Mouse (Mus musculus) adrenal gland, adult 18-20 months (tissue): ENCODE data around the gene Ptpn18. TPM values are rescaled to one million over a fixed set of nuclear protein-coding genes. Genes with fewer than 3 reads are reported as not detected.

Experiments
- DNase-seq, 2 experiments: peaks; one replicate each; pipeline ENCODE4 v3.0.0; 2021 to 2022; ENCODE audit warnings: low spot score in 2 of 2
- total RNA-seq, 2 experiments: library from RNA; stranded (reverse); gene quantifications; 1 replicate in 1 of 2; 2 replicates in 1 of 2; pipeline ENCODE4 v1.2.3; 2021

Ptpn18 gene
- total RNA-seq, 2 experiments from 2014 or later: 3.1 to 8.9 TPM

- no peak for DNase-seq
Measured at GRCm38 (mm10) chr1:34464310-34464817, 4.8 kb downstream of the Ptpn18 start.

GRCm38 (mm10) chr1:34465445-34465844 is 5.9 kb downstream of the Ptpn18 start:
- no peak for DNase-seq

GRCm38 (mm10) chr1:34468051-34468450 is 8.5 kb downstream of the Ptpn18 start:
- no peak for DNase-seq

GRCm38 (mm10) chr1:34468500-34468899 is 8.9 kb downstream of the Ptpn18 start:
- no peak for DNase-seq

GRCm38 (mm10) chr1:34469801-34470200 is 10.2 kb downstream of the Ptpn18 start:
- no peak for DNase-seq

GRCm38 (mm10) chr1:34472427-34473300 is 13.1 kb downstream of the Ptpn18 start:
- DNase-seq: peak; percentile 27 to 33

- DNase-seq: no peak
Measured at GRCm38 (mm10) chr1:34478891-34479655, 19.5 kb downstream of the Ptpn18 start.

- DNase-seq: no peak
Measured at GRCm38 (mm10) chr1:34480801-34481200, 21.2 kb downstream of the Ptpn18 start.

GRCm38 (mm10) chr1:34481920-34482669 is 22.5 kb downstream of the Ptpn18 start:
- DNase-seq: no peak

GRCm38 (mm10) chr1:34484470-34484869 is 24.9 kb downstream of the Ptpn18 start:
- DNase-seq: no peak

- DNase-seq: no peak
Measured at GRCm38 (mm10) chr1:34485461-34486188, 26.1 kb downstream of the Ptpn18 start.

GRCm38 (mm10) chr1:34487383-34487782 is 27.8 kb downstream of the Ptpn18 start:
- DNase-seq: no peak

- DNase-seq: no peak
Measured at GRCm38 (mm10) chr1:34489852-34490541, 30.4 kb downstream of the Ptpn18 start.

GRCm38 (mm10) chr1:34491480-34491879 is 31.9 kb downstream of the Ptpn18 start:
- no peak for DNase-seq

GRCm38 (mm10) chr1:34502991-34503390 is 43.4 kb downstream of the Ptpn18 start:
- no peak for DNase-seq

GRCm38 (mm10) chr1:34505307-34505706 is 45.7 kb downstream of the Ptpn18 start:
- no peak for DNase-seq

- no peak for DNase-seq
Measured at GRCm38 (mm10) chr1:34505970-34506551, 46.5 kb downstream of the Ptpn18 start.

- DNase-seq: no peak
Measured at GRCm38 (mm10) chr1:34507986-34508385, 48.4 kb downstream of the Ptpn18 start.

- DNase-seq: no peak
Measured at GRCm38 (mm10) chr1:34510575-34510981, 51.0 kb downstream of the Ptpn18 start.
